Mouse (Mus musculus) mouse embryonic stem cell (cell line): Measurements from ENCODE around the gene Zfp36.

Experiments
- in situ Hi-C, 2 experiments: fragments of 300-500 bp; cut with MboI; formaldehyde crosslinking; loops; 1 replicate in 1 of 2; 3 replicates in 1 of 2; pipeline ENCODE4 v1.14.3; 2019 to 2020; ENCODE audit warnings: low sequenced_read_pairs in 2 of 2, low pct_unique_long_range_greater_than_20kb in 1 of 2, mixed read lengths in 1 of 2; ENCODE audit not compliant: unreplicated experiment in 1 of 2

The Zfp36 gene

GRCm38 (mm10) chr7:28386462-28386861, 6.4 kb upstream of the Zfp36 start:
- in situ Hi-C loops = no loop called here

GRCm38 (mm10) chr7:28386007-28386406, 6.0 kb upstream of the Zfp36 start:
- in situ Hi-C loops = no loop called here

- in situ Hi-C loops = no loop called here
These were observed 5.1 kb upstream of the Zfp36 start for GRCm38 (mm10) chr7:28385196-28385595.

GRCm38 (mm10) chr7:28384162-28384561, 4.1 kb upstream of the Zfp36 start:
- in situ Hi-C loops = no loop called here

GRCm38 (mm10) chr7:28383606-28384005, 3.6 kb upstream of the Zfp36 start:
- in situ Hi-C loops = no loop called here

GRCm38 (mm10) chr7:28382981-28383396, 2.9 kb upstream of the Zfp36 start:
- in situ Hi-C loops = no loop called here

GRCm38 (mm10) chr7:28382347-28382951, 2.4 kb upstream of the Zfp36 start:
- in situ Hi-C loops = no loop called here

- in situ Hi-C loops = no loop called here
These were observed 1.9 kb upstream of the Zfp36 start for GRCm38 (mm10) chr7:28381938-28382337.

- in situ Hi-C loops = no loop called here
These were observed 1.2 kb upstream of the Zfp36 start for GRCm38 (mm10) chr7:28381017-28381790.

- in situ Hi-C loops = no loop called here
These were observed 1.0 kb downstream of the Zfp36 start for GRCm38 (mm10) chr7:28378769-28379651.

- in situ Hi-C loops = no loop called here
These were observed 1.9 kb downstream of the Zfp36 start for GRCm38 (mm10) chr7:28378066-28378690.

- in situ Hi-C loops = no loop called here
These were observed 2.6 kb downstream of the Zfp36 start for GRCm38 (mm10) chr7:28377190-28378065.

- in situ Hi-C loops = no loop called here
These were observed 3.9 kb downstream of the Zfp36 start for GRCm38 (mm10) chr7:28376011-28376771.

GRCm38 (mm10) chr7:28375176-28375921, 4.7 kb downstream of the Zfp36 start:
- in situ Hi-C loops = no loop called here

- in situ Hi-C loops = no loop called here
These were observed 5.4 kb downstream of the Zfp36 start for GRCm38 (mm10) chr7:28374647-28375046.

- in situ Hi-C loops = no loop called here
These were observed 6.1 kb downstream of the Zfp36 start for GRCm38 (mm10) chr7:28373891-28374495.
